Comparison of ENCODE assay signal across 10 mouse cellular contexts in the genomic region with DNA sequence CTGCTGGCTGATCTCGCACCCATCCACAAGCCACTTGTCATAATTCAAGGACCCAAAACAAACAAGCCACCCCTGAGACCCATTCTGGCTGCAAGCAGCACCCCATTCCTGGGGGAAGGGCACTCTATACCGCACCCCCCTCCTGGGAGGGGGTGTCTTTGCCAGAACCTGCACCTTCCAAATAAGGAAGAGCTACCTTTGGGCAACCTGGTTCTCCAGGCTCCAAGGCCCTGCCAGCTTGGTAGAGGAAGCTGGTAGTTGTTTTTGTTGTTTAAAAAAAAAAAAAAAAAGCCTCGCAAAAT. TPM values are rescaled to one million over a fixed set of nuclear protein-coding genes. Genes with fewer than 3 reads are reported as not detected.
A peak's percentile ranks its signal among the peaks of the same experiment; 100 is the strongest.
DNase-seq lines count a peak whose midpoint lies in the region; ATAC-seq and TF ChIP-seq lines count a peak whose summit lies in the region.
"Had no signal": no experiment of that assay in that cellular context is flagged by ENCODE, and none has a peak within 500 bp of the region (broad histone marks: within the 10 kb centered on the region; RNA-seq: fewer than 3 reads in every experiment).

No protein-coding gene starts in this region.

- no peak for DNase-seq in lung, postnatal 0 days (ENCODE audit: low spot score)
- no peak for DNase-seq in lung, postnatal 4 days
- no peak for DNase-seq in forebrain, embryonic 10.5 days (ENCODE audit: extremely low spot score, low spot score)
- no peak for DNase-seq in hindbrain, embryonic 14.5 days (ENCODE audit: low spot score)
- DNase-seq: kidney, adult 9 months had no signal

- no peaks in the 10 kb centered on the region for H3K9me3 ChIP-seq in lung, postnatal 0 days (ENCODE audit: low read length)
- no peaks in the 10 kb centered on the region for H3K9me3 ChIP-seq in forebrain, embryonic 10.5 days
- no peaks in the 10 kb centered on the region for H3K9me3 ChIP-seq in hindbrain, embryonic 14.5 days (ENCODE audit: control insufficient read depth, low read length)
- H3K9me3 ChIP-seq in neural tube, embryonic 13.5 days, result no peaks in the 10 kb centered on the region

- ATAC-seq in lung, postnatal 0 days, result peak; percentile 44
- 0 out of 2 replicates have a peak, but pooled peaks have one; percentile 19 for ATAC-seq in hindbrain, embryonic 14.5 days (ENCODE audit: low FRiP score)
- ATAC-seq in neural tube, embryonic 13.5 days (ENCODE audit: low read depth), result no peak
- no peak for ATAC-seq in activated CD4-positive, CD25-positive, alpha-beta regulatory T cell, adult 4 months
- no peak for ATAC-seq in megakaryocyte progenitor cell, adult 5-6 weeks (replicated peaks; ENCODE audit: poor library complexity)

- H3K9ac ChIP-seq in lung, postnatal 0 days (replicated peaks; ENCODE audit: low read depth), result no peak overlapping the region
- peak overlapping the region; percentile 81 for H3K9ac ChIP-seq in hindbrain, embryonic 14.5 days
- H3K9ac ChIP-seq in neural tube, embryonic 13.5 days, result peak overlapping the region; percentile 91

- TF ChIP-seq EP300 in lung, postnatal 0 days (IDR thresholded peaks at IDR 0.05), result no peak

- H3K4me1 ChIP-seq in lung, postnatal 0 days (ENCODE audit: insufficient read depth, low read depth, low read length), result no peaks in the 10 kb centered on the region; the same call in 1 of the 2 replicates
- peaks cover 22% of the 10 kb centered on the region for H3K4me1 ChIP-seq in forebrain, embryonic 10.5 days
- H3K4me1 ChIP-seq in hindbrain, embryonic 14.5 days (replicated peaks; ENCODE audit: control insufficient read depth, insufficient read depth, low read length), result peaks cover 17% of the 10 kb centered on the region
- H3K4me1 ChIP-seq in neural tube, embryonic 13.5 days (replicated peaks), result peaks cover 30% of the 10 kb centered on the region

- WGBS in lung, postnatal 0 days, result 34% methylated on average over 3 of the region's 3 CpGs
- 46% methylated on average over 3 of the region's 3 CpGs for WGBS in forebrain, embryonic 10.5 days
- 48% methylated on average over 3 of the region's 3 CpGs for WGBS in hindbrain, embryonic 14.5 days
- WGBS in neural tube, embryonic 13.5 days, result 42% methylated on average over 3 of the region's 3 CpGs

- TF ChIP-seq CTCF in lung, postnatal 0 days (IDR thresholded peaks at IDR 0.05), result no peak

- no peaks in the 10 kb centered on the region for H3K36me3 ChIP-seq in lung, postnatal 0 days (ENCODE audit: insufficient read depth, low read length)
- H3K36me3 ChIP-seq in forebrain, embryonic 10.5 days (replicated peaks), result no peaks in the 10 kb centered on the region
- H3K36me3 ChIP-seq in hindbrain, embryonic 14.5 days (replicated peaks; ENCODE audit: control insufficient read depth, insufficient read depth), result no peaks in the 10 kb centered on the region
- no peaks in the 10 kb centered on the region for H3K36me3 ChIP-seq in neural tube, embryonic 13.5 days

- H3K4me3 ChIP-seq in lung, postnatal 0 days (ENCODE audit: low read depth, low read length), result no peak overlapping the region
- peak overlapping the region; percentile 64 for H3K4me3 ChIP-seq in forebrain, embryonic 10.5 days
- peak overlapping the region; percentile 58 for H3K4me3 ChIP-seq in hindbrain, embryonic 14.5 days (replicated peaks; ENCODE audit: low read length)
- H3K4me3 ChIP-seq in neural tube, embryonic 13.5 days, result peak overlapping the region; percentile 69
- H3K4me3 ChIP-seq: myocyte had no signal

- no peak overlapping the region for H3K4me2 ChIP-seq in lung, postnatal 0 days (replicated peaks; ENCODE audit: low read depth, low read length)
- peak overlapping the region; percentile 73 for H3K4me2 ChIP-seq in hindbrain, embryonic 14.5 days (replicated peaks)
- peak overlapping the region; percentile 68 for H3K4me2 ChIP-seq in neural tube, embryonic 13.5 days

- H3K27ac ChIP-seq in lung, postnatal 0 days (ENCODE audit: low read length), result no peak overlapping the region
- no peak overlapping the region for H3K27ac ChIP-seq in forebrain, embryonic 10.5 days
- H3K27ac ChIP-seq in hindbrain, embryonic 14.5 days, result peak overlapping the region; percentile 90
- H3K27ac ChIP-seq in neural tube, embryonic 13.5 days (replicated peaks), result peak overlapping the region; percentile 97

- peaks cover 4% of the 10 kb centered on the region for H3K27me3 ChIP-seq in lung, postnatal 0 days (replicated peaks; ENCODE audit: insufficient read depth, low read length)
- peaks cover 43% of the 10 kb centered on the region for H3K27me3 ChIP-seq in forebrain, embryonic 10.5 days (ENCODE audit: poor library complexity, severe bottlenecking)
- no peaks in the 10 kb centered on the region for H3K27me3 ChIP-seq in hindbrain, embryonic 14.5 days (ENCODE audit: control insufficient read depth, insufficient read depth, low read length)
- H3K27me3 ChIP-seq in neural tube, embryonic 13.5 days, result peaks cover 7% of the 10 kb centered on the region; the same call in 1 of the 2 replicates

RNA-seq across cellular contexts. Expression of a gene that starts 16.9 kb away (rescaled TPM):
- 23.4 and 33.7 TPM in 2 replicates for polyA plus RNA-seq in lung, postnatal 0 days (2015; fragmentation: Nextera tagmentation; extraction: Ambion mirVana)
- polyA plus RNA-seq in forebrain, embryonic 10.5 days (2016; fragmentation: Nextera tagmentation; extraction: Ambion mirVana), result 15.5 and 16.8 TPM in 2 replicates
- 73.9 and 80.8 TPM in 2 replicates for polyA plus RNA-seq in hindbrain, embryonic 14.5 days (2014; fragmentation: Nextera tagmentation; extraction: Ambion mirVana)
- 60.3 and 62.3 TPM in 2 replicates for polyA plus RNA-seq in neural tube, embryonic 13.5 days (2015; fragmentation: Nextera tagmentation; extraction: Ambion mirVana)
- 1 to 10 TPM; 6.5 to 8.3 TPM for polyA plus RNA-seq in activated CD4-positive, CD25-positive, alpha-beta regulatory T cell, adult 4 months (2017; shearing (Covaris generic))
- not detected in 2 replicates for total RNA-seq in megakaryocyte progenitor cell, adult 5-6 weeks (2015)
- not detected in 2 replicates for total RNA-seq in megakaryocyte progenitor cell, adult 5-6 weeks (2017)

RNA-seq across cellular contexts. Expression of a gene that starts 53.7 kb away (rescaled TPM):
- polyA plus RNA-seq in lung, postnatal 0 days (2015; fragmentation: Nextera tagmentation; extraction: Ambion mirVana), result 0.24 and 0.68 TPM in 2 replicates
- not detected in 2 replicates for polyA plus RNA-seq in forebrain, embryonic 10.5 days (2016; fragmentation: Nextera tagmentation; extraction: Ambion mirVana)
- 0.13 TPM in 1 of 2 replicates, not detected in the other for polyA plus RNA-seq in hindbrain, embryonic 14.5 days (2014; fragmentation: Nextera tagmentation; extraction: Ambion mirVana)
- 0.17 TPM in 1 of 2 replicates, not detected in the other for polyA plus RNA-seq in neural tube, embryonic 13.5 days (2015; fragmentation: Nextera tagmentation; extraction: Ambion mirVana)
- polyA plus RNA-seq in activated CD4-positive, CD25-positive, alpha-beta regulatory T cell, adult 4 months (2017; shearing (Covaris generic)), result under 1 TPM in 1 of 2 experiments, not detected in 1; 0.41 TPM
- not detected in 2 replicates for total RNA-seq in megakaryocyte progenitor cell, adult 5-6 weeks (2015)
- total RNA-seq in megakaryocyte progenitor cell, adult 5-6 weeks (2017), result 0.14 TPM in 1 of 2 replicates, not detected in the other
- total RNA-seq: heart, adult 8-10 months had no signal

Comparison
In these comparisons a context has a peak if more than half of its experiments do, and no peak if none do; other contexts are left out.
1. ATAC-seq: peak in lung, postnatal 0 days (single experiment) and hindbrain, embryonic 14.5 days (single experiment); none in neural tube, embryonic 13.5 days (single experiment), activated CD4-positive, CD25-positive, alpha-beta regulatory T cell, adult 4 months (single experiment) and megakaryocyte progenitor cell, adult 5-6 weeks (single experiment).
2. H3K27ac ChIP-seq: peak in hindbrain, embryonic 14.5 days (single experiment) and neural tube, embryonic 13.5 days (single experiment); none in lung, postnatal 0 days (single experiment) and forebrain, embryonic 10.5 days (single experiment).